Mouse (Mus musculus): ENCODE results near the gene Tagap. TPM values are rescaled to one million over a fixed set of nuclear protein-coding genes. Genes with fewer than 3 reads are reported as not detected.

Gene Tagap
- polyA plus RNA-seq (2016; fragmentation: Nextera tagmentation; extraction: Ambion mirVana), result 0.19 and 0.26 TPM in 2 replicates

DNA sequence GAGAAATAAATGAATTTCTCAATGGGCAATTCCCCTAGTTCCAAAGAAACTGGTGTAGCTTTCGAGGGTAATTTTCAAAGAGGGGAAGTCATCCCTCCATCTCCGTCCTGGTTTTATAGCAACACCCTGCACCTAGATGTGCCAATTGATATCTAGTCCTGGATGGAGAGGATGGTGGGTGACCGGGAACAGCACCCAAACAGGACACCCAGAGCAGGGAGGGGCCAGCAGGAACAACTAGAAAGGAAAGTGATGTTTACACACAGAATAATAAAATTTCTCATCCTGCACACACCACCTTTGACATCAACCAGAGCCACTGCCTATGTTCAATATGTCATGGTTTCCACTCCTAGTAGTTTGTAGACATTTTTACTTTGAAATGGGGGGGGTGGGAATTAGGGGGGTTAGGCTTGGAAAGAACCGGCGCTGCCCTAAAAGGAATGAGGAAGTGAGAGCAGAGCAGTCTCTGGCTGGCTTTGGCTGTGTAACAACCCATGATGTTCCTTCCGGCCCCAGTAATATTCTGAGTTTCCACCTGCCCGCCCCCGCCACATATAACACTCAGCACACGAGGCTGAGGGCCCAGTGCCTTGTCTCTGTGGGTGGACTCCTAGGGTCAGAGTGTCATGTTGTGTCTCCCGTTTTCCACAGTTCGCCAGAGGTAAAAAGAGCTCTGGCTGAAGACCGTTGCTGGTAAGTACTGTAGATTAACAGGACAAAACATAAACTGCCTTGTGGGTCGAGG, at the start of gene Tagap:
Gene Tagap, plus strand, starts transcription at position 588 of the 748 bp plus-strand sequence.
- DNase-seq (ENCODE audit: low spot score), result no peak
- H3K27me3 ChIP-seq (ENCODE audit: low read depth, poor library complexity, severe bottlenecking), result no peaks in the 10 kb centered on the region
- no peaks in the 10 kb centered on the region for H3K9me3 ChIP-seq (replicated peaks)
- no peak within 1 kb of the TSS for H3K4me3 ChIP-seq
- no peaks in the 10 kb centered on the region for H3K4me1 ChIP-seq
- no peak within 1 kb of the TSS for H3K27ac ChIP-seq
- 76% methylated on average over 13 of the region's 13 CpGs for WGBS
- H3K36me3 ChIP-seq, result no peaks in the 10 kb centered on the region

DNA sequence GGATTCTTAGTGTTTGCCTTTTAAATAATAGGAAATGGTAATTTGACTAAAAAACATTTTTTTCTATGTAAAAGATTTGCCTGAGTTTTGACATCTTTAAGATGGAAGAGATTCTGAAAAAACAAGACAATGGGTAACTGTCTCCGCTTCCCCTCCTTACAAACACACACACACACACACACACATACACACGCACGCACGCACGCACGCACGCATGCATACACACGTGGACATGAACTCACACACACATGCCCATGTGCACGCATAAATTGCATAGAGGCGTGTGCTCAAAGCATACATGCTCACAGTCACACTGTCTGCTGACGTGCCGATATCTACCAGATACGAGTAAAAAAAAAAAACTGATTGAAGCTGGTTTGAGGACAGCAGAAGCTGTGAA, 49.3 kb upstream of the Tagap start:
- Histone ChIP-seq H3K36me3 (no peaks in the 10 kb centered on the region), H3K4me1 (peaks cover 23% of the 10 kb centered on the region), H3K9me3 (replicated peaks) (no peaks in the 10 kb centered on the region), H3K4me3 (no peak overlapping the region), H3K27me3 (ENCODE audit: low read depth, poor library complexity, severe bottlenecking) (no peaks in the 10 kb centered on the region), H3K27ac (no peak overlapping the region)
- 92% methylated on average over 13 of the region's 13 CpGs for WGBS
- no peak for DNase-seq (ENCODE audit: low spot score)

DNA sequence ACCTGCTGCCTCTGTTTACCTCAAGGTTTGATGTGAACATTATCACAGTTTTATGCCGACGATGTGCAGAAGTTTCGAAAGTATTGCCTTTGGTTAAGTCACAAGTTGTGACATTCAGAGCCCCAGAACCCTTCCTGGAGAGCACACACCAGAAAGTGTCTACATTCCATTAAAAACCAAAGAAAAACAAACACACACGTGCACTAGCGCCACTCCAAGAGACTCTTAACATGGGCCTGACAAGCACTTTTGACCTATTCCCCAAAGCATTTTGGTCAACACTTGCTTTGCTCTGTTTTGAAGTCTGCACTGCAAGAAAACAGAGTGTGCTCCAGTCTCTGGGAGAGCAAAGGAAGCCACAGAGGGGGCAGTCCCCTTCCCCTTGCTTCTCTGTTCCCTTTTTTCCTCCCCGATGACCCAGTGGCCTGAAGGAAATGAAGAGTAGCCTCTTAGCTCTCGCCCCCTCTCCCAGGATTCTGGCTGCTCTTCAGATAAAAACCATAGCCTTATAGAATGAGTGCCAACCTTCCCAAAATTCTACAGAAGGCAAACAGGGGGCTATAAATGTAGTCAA, 48.5 kb upstream of the Tagap start:
- no peak overlapping the region for H3K4me3 ChIP-seq
- H3K4me1 ChIP-seq, result peaks cover 23% of the 10 kb centered on the region
- 71% methylated on average over 7 of the region's 7 CpGs for WGBS
- H3K27me3 ChIP-seq (ENCODE audit: low read depth, poor library complexity, severe bottlenecking), result no peaks in the 10 kb centered on the region
- H3K27ac ChIP-seq, result no peak overlapping the region
- no peaks in the 10 kb centered on the region for H3K36me3 ChIP-seq
- H3K9me3 ChIP-seq (replicated peaks), result no peaks in the 10 kb centered on the region
- no peak for DNase-seq (ENCODE audit: low spot score)

DNA sequence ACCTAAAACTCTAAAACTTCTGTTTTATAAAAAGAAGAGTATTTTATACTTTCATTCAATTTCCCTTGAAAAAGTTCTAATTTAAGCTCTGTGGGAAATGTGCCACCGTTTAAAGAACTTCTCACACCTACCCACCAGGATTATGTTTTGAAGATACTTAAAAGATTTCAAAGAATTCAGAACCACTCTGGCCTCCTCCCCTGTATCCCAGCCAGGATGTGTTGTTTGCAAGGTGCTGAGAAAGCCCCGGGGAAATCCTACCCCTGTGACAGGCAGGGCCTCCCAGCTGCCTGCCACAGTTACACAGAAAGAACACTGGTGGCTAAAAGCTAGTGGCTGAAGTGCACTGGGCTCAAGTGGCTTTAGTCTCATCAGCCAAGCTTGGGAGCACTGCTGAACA, 47.9 kb upstream of the Tagap start:
- H3K4me3 ChIP-seq, result no peak overlapping the region
- H3K9me3 ChIP-seq (replicated peaks), result no peaks in the 10 kb centered on the region
- no peak overlapping the region for H3K27ac ChIP-seq
- no peaks in the 10 kb centered on the region for H3K36me3 ChIP-seq
- peaks cover 23% of the 10 kb centered on the region for H3K4me1 ChIP-seq
- 64% methylated on average over 2 of the region's 2 CpGs for WGBS
- no peak for DNase-seq (ENCODE audit: low spot score)
- no peaks in the 10 kb centered on the region for H3K27me3 ChIP-seq (ENCODE audit: low read depth, poor library complexity, severe bottlenecking)

DNA sequence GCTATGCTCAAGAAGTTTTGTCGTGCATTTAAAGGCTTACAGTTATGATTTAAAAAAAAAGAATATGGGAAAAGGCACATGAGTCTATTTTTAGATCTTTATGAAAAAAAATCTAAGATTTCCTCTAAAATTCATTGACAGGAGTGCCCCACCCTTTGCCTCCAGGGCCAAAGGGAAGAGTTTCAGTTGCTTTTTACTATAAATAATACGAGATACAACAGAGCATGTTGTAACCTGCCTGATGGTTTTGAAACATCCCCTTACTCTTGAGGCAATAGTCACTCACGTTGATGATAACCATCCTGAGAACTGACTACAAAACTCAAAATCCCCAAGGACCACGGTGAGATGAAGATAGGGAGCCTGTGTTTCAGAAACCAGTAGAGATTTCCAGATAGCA, 46.3 kb upstream of the Tagap start:
- no peak for DNase-seq (ENCODE audit: low spot score)
- H3K4me1 ChIP-seq, result peaks cover 17% of the 10 kb centered on the region
- no peak overlapping the region for H3K4me3 ChIP-seq
- H3K9me3 ChIP-seq (replicated peaks), result no peaks in the 10 kb centered on the region
- no peaks in the 10 kb centered on the region for H3K27me3 ChIP-seq (ENCODE audit: low read depth, poor library complexity, severe bottlenecking)
- H3K27ac ChIP-seq, result no peak overlapping the region
- H3K36me3 ChIP-seq, result no peaks in the 10 kb centered on the region
- WGBS, result 89% methylated on average over 4 of the region's 4 CpGs

DNA sequence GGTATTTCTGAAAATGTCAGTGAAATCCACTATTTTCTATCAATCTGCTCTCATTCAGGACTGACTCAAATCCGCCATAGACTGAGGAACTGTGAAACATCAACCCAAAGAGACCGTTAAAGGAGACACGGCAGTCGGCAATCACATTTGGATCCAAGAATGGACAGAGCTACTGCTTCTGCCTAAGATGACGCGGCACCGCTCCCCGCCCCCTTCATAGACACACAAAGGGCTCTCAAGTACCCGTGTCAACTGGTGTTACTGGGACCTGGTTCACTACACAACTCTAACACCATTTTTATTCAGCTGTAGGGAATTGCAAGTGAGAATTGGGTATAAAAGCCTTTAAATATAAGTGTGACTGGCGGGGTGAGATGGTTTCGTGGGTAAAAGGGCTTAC, 42.7 kb upstream of the Tagap start:
- H3K27ac ChIP-seq, result no peak overlapping the region
- no peaks in the 10 kb centered on the region for H3K36me3 ChIP-seq
- no peaks in the 10 kb centered on the region for H3K9me3 ChIP-seq (replicated peaks)
- H3K27me3 ChIP-seq (ENCODE audit: low read depth, poor library complexity, severe bottlenecking), result no peaks in the 10 kb centered on the region
- DNase-seq (ENCODE audit: low spot score), result no peak
- H3K4me1 ChIP-seq, result no peaks in the 10 kb centered on the region
- no peak overlapping the region for H3K4me3 ChIP-seq
- WGBS, result 92% methylated on average over 11 of the region's 11 CpGs

DNA sequence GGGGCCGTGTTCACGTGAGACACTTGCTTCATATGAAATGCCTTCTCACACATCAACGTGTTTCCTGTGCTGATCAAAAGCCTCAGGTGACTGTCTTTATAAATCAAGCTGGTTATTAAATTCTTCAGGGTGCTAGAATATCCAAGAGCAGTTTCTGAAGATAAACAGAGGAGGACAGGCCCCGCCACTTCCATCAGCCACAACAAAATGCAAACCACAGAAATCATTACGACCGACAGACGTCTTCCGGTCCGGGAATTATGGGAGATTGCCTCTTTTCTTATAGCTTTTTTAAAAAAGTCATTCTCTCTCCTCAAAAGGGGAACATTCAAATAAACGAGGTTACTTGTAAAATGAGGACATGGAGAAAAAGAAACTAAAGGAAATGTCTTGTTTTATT, 41.2 kb upstream of the Tagap start:
- no peaks in the 10 kb centered on the region for H3K36me3 ChIP-seq
- H3K4me3 ChIP-seq, result no peak overlapping the region
- H3K27me3 ChIP-seq (ENCODE audit: low read depth, poor library complexity, severe bottlenecking), result no peaks in the 10 kb centered on the region
- H3K9me3 ChIP-seq (replicated peaks), result no peaks in the 10 kb centered on the region
- WGBS, result 90% methylated on average over 10 of the region's 10 CpGs
- H3K4me1 ChIP-seq, result no peaks in the 10 kb centered on the region
- no peak overlapping the region for H3K27ac ChIP-seq
- DNase-seq (ENCODE audit: low spot score), result no peak

DNA sequence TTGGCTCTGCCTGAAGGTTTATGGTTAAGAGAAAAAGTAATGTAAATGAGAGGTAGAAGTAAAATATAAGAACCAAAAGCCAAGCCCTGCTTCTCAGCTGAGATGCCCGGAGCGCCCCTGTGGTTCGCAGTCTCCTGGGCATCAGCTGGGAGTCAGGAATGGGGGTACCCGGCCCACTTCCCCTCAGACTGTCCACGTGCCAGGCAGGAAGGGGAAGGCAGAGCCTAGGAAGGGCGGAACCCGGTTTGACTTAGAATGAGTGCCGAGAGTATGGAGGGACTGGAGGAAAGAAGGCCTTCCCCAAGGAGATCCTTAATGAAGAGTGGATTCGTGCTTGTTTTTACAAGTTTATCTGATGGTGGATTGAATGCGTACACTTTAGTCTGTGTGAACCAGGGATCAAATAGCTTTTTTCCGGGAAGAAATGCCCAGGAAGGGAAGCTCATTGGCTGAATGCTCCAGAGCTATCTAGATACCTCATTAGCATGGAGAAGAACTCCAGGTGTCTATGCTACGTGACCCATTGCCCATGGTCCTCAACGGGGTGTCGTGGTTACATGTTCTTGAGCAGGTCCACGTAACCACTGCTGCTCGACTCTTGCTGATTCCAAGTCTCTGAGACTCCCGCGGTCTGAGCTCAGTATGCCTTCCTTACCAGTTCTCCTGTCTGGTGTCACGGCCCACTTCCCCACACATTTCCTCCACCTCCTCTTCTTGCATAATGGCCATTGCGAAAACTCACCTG, 38.6 kb upstream of the Tagap start:
- Histone ChIP-seq H3K4me1 (no peaks in the 10 kb centered on the region), H3K27me3 (ENCODE audit: low read depth, poor library complexity, severe bottlenecking) (no peaks in the 10 kb centered on the region), H3K36me3 (no peaks in the 10 kb centered on the region), H3K9me3 (replicated peaks) (no peaks in the 10 kb centered on the region), H3K4me3 (no peak overlapping the region), H3K27ac (no peak overlapping the region)
- 91% methylated on average over 20 of the region's 20 CpGs for WGBS
- DNase-seq (ENCODE audit: low spot score), result no peak

DNA sequence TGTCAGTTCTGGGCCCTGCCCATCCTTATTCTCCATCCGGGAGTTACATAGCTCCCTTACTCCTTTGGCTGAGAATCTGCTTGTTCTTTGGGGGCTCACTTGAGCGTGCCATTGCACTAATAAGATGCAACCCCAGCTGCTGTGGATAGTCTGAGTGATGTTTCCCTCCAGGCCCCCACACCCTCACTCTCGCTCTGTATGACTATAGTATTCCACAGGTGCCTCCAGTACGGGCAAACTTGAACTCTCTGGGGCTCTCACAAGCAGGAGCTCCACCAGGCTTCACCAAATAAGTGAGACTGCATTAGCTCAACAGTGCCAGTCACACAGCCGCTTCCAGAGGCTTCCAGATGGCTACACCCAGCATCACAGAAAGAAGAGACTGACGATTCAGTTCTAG, 37.5 kb upstream of the Tagap start:
- H3K4me1 ChIP-seq, result no peaks in the 10 kb centered on the region
- H3K27me3 ChIP-seq (ENCODE audit: low read depth, poor library complexity, severe bottlenecking), result no peaks in the 10 kb centered on the region
- H3K9me3 ChIP-seq (replicated peaks), result no peaks in the 10 kb centered on the region
- 88% methylated on average over 6 of the region's 6 CpGs for WGBS
- H3K27ac ChIP-seq, result no peak overlapping the region
- H3K36me3 ChIP-seq, result no peaks in the 10 kb centered on the region
- DNase-seq (ENCODE audit: low spot score), result no peak
- no peak overlapping the region for H3K4me3 ChIP-seq

DNA sequence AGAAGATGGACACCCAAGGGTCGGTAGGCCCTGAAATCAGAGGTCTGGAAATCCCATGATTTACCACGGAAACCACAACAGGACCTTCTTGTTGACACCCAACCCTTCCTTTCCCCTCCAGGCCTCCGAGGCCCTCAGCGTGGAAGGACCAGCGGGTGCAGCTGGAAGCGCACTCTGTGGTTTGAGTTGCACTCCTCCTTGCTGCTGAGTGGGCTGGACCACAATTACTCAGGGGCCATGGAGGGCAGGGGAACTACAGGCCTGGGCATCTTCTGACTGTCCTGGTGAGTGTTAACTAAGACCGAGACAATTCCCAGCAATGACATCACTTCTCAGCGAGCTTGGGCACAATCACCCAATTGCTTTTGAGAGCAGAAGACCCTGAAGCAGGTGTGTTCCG, 36.8 kb upstream of the Tagap start:
- no peak for DNase-seq (ENCODE audit: low spot score)
- no peak overlapping the region for H3K27ac ChIP-seq
- no peak overlapping the region for H3K4me3 ChIP-seq
- no peaks in the 10 kb centered on the region for H3K27me3 ChIP-seq (ENCODE audit: low read depth, poor library complexity, severe bottlenecking)
- no peaks in the 10 kb centered on the region for H3K9me3 ChIP-seq (replicated peaks)
- no peaks in the 10 kb centered on the region for H3K36me3 ChIP-seq
- no peaks in the 10 kb centered on the region for H3K4me1 ChIP-seq
- WGBS, result 84% methylated on average over 9 of the region's 9 CpGs

DNA sequence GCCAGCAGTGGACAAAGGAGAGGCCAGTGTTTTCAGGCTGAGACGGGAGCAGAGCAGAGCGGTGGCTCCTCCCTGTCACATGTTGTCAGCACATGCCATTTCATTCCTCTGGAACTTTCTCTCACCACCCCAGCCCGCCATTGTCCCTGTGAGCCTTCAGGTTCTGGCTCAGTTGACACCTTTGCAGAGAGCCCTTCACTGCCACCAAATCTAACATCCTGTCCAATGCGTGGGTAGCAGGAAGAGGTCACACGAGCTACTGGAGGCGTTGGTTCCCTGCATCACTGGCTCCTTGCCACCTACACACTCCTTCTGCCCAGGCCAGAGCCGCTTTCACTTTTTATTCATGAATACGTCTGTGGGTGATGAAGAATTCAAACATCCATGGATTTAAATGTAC, 33.1 kb upstream of the Tagap start:
- Histone ChIP-seq H3K27ac (no peak overlapping the region), H3K36me3 (no peaks in the 10 kb centered on the region), H3K27me3 (ENCODE audit: low read depth, poor library complexity, severe bottlenecking) (no peaks in the 10 kb centered on the region), H3K9me3 (replicated peaks) (no peaks in the 10 kb centered on the region), H3K4me3 (no peak overlapping the region), H3K4me1 (no peaks in the 10 kb centered on the region)
- 85% methylated on average over 8 of the region's 8 CpGs for WGBS
- no peak for DNase-seq (ENCODE audit: low spot score)

DNA sequence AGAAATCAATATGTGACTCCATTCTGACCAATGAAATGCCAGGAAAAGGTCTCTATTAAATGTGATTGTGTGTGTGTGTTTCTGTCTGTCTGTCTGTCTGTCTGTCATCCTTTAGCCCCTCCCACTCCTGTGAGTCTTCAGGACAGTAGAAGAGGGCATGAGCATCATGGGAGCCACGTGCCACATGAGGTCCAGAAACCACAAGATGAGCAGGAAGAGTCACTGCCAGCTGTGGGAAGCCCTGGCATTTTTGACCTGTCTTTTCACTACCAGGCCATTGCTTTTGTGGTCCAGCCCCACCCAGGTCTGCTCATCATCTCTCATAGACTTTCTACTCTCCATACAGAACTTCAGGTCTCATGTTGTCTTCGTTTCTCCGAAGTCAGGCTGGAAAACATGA, 31.7 kb upstream of the Tagap start:
- Histone ChIP-seq H3K27ac (no peak overlapping the region), H3K27me3 (ENCODE audit: low read depth, poor library complexity, severe bottlenecking) (no peaks in the 10 kb centered on the region), H3K9me3 (replicated peaks) (no peaks in the 10 kb centered on the region), H3K36me3 (no peaks in the 10 kb centered on the region), H3K4me3 (no peak overlapping the region), H3K4me1 (no peaks in the 10 kb centered on the region)
- DNase-seq (ENCODE audit: low spot score), result no peak
- 84% methylated on average over 3 of the region's 3 CpGs for WGBS

DNA sequence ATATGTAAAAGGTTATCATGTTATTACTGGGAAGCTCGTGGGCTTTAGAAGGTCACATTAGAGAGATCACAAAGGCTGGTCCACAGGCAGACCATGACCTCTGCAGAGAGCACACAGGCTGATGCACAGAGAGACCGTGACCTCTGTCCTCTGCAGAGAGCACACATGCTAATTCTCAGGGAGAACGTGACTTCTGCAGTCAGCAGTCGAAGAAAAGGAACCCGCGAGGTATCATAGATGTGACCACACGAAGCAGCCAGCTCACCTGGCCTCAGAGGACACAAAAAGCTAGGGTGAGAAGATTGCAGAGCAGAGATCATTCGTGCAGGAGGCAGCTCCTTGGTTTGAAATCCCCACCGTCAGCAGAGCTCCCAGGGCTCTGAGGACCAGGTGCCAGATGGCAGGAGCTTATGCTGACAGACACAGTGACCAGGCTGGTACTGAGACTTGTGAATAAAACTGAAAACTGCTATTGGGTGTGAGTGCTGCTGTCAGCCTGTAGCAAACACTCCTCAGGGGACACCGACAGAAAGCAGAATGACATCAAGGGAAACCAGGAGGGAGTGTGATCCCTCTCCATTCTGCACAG, 29.7 kb upstream of the Tagap start:
- Histone ChIP-seq H3K9me3 (replicated peaks) (no peaks in the 10 kb centered on the region), H3K4me1 (no peaks in the 10 kb centered on the region), H3K36me3 (no peaks in the 10 kb centered on the region), H3K4me3 (no peak overlapping the region), H3K27me3 (ENCODE audit: low read depth, poor library complexity, severe bottlenecking) (no peaks in the 10 kb centered on the region), H3K27ac (no peak overlapping the region)
- DNase-seq (ENCODE audit: low spot score), result no peak
- WGBS, result 72% methylated on average over 10 of the region's 10 CpGs

All from limb, embryonic 10.5 days (tissue).